Comparison of ENCODE assay signal across 8 mouse cellular contexts in genomic region chr10:127189651-127190381, GRCm38 (mm10). TPM values are rescaled to one million over a fixed set of nuclear protein-coding genes. Genes with fewer than 3 reads are reported as not detected.
DNase-seq lines count a peak whose midpoint lies in the region; ATAC-seq and TF ChIP-seq lines count a peak whose summit lies in the region.

Gene Arhgef25, minus strand, starts transcription at chr10:127190083.

- peak within 1 kb of the TSS; percentile 98 for H3K4me2 ChIP-seq in hindbrain, embryonic 15.5 days
- H3K4me2 ChIP-seq in limb, embryonic 14.5 days (replicated peaks; ENCODE audit: low read depth, low read length, severe bottlenecking), result peak within 1 kb of the TSS; percentile 95
- H3K4me2 ChIP-seq in midbrain, postnatal 0 days (ENCODE audit: low read depth, low read length, poor library complexity, severe bottlenecking), result peak within 1 kb of the TSS; percentile 98

- H3K4me1 ChIP-seq in hindbrain, embryonic 15.5 days (replicated peaks), result peaks cover 53% of the 10 kb centered on the region
- H3K4me1 ChIP-seq in limb, embryonic 14.5 days (ENCODE audit: control insufficient read depth, insufficient read depth, low read length), result peaks cover 26% of the 10 kb centered on the region
- peaks cover 3% of the 10 kb centered on the region; the same call in 1 of the 2 replicates for H3K4me1 ChIP-seq in midbrain, postnatal 0 days (ENCODE audit: insufficient read depth, low read length)

- ATAC-seq in cerebellum, adult (ENCODE audit: insufficient number of reproducible peaks, low FRiP score, low TSS enrichment), result no peak
- ATAC-seq in hindbrain, embryonic 15.5 days (ENCODE audit: low FRiP score, low read depth), result no peak
- peak; percentile 37 for ATAC-seq in limb, embryonic 14.5 days (ENCODE audit: low FRiP score, low read depth)
- ATAC-seq in midbrain, postnatal 0 days (ENCODE audit: low FRiP score), result no peak

- H3K9ac ChIP-seq in hindbrain, embryonic 15.5 days, result peak within 1 kb of the TSS; percentile 84
- peak within 1 kb of the TSS; percentile 69 for H3K9ac ChIP-seq in limb, embryonic 14.5 days (ENCODE audit: low read depth, low read length, severe bottlenecking)
- H3K9ac ChIP-seq in midbrain, postnatal 0 days (replicated peaks; ENCODE audit: low read length, poor library complexity, severe bottlenecking), result peak within 1 kb of the TSS; percentile 84

- no peaks in the 10 kb centered on the region for H3K9me3 ChIP-seq in hindbrain, embryonic 15.5 days
- no peaks in the 10 kb centered on the region for H3K9me3 ChIP-seq in limb, embryonic 14.5 days (ENCODE audit: control insufficient read depth, low read length)
- no peaks in the 10 kb centered on the region for H3K9me3 ChIP-seq in midbrain, postnatal 0 days (ENCODE audit: low read length)

- peak; percentile 67 for DNase-seq in cerebellum, adult 9-11 months
- DNase-seq in adrenal gland, postnatal 4 days (ENCODE audit: low spot score in 2 of 2), result no peak
- peak; percentile 68 for DNase-seq in gastrocnemius, postnatal 10 days
- peak; percentile 66 for DNase-seq in limb, embryonic 14.5 days (ENCODE audit: low spot score)
- no peak for DNase-seq in midbrain, postnatal 0 days (ENCODE audit: low spot score)
- DNase-seq in c-Kit-positive CD71-positive TER-119-positive erythroid progenitor cells, embryonic 14.5 days (ENCODE audit: low spot score), result no peak

- H3K27ac ChIP-seq in hindbrain, embryonic 15.5 days (replicated peaks), result peak within 1 kb of the TSS; percentile 77
- H3K27ac ChIP-seq in limb, embryonic 14.5 days (replicated peaks; ENCODE audit: low read depth, low read length), result peak within 1 kb of the TSS; percentile 92
- H3K27ac ChIP-seq in midbrain, postnatal 0 days (ENCODE audit: low read depth, low read length), result peak within 1 kb of the TSS; percentile 18; the same call in 1 of the 2 replicates

- no peak for TF ChIP-seq POLR2A in limb, embryonic 14.5 days (IDR thresholded peaks at IDR 0.05; ENCODE audit: borderline replicate concordance, extremely low read depth, insufficient read depth, insufficient read length)

- H3K4me3 ChIP-seq in hindbrain, embryonic 15.5 days, result peak within 1 kb of the TSS; percentile 77
- peak within 1 kb of the TSS; percentile 82 for H3K4me3 ChIP-seq in limb, embryonic 14.5 days (replicated peaks; ENCODE audit: low read length)
- H3K4me3 ChIP-seq in midbrain, postnatal 0 days (ENCODE audit: low read depth, low read length), result peak within 1 kb of the TSS; percentile 66

- H3K36me3 ChIP-seq in hindbrain, embryonic 15.5 days, result peaks cover 21% of the 10 kb centered on the region
- H3K36me3 ChIP-seq in limb, embryonic 14.5 days (ENCODE audit: control insufficient read depth, insufficient read depth, low read length), result peaks cover 51% of the 10 kb centered on the region
- H3K36me3 ChIP-seq in midbrain, postnatal 0 days (ENCODE audit: insufficient read depth, low read length), result peaks cover 23% of the 10 kb centered on the region

- 2% methylated on average over 35 of the region's 35 CpGs for WGBS in hindbrain, embryonic 15.5 days
- 1% methylated on average over 35 of the region's 35 CpGs for WGBS in limb, embryonic 14.5 days
- WGBS in midbrain, postnatal 0 days, result 9% methylated on average over 34 of the region's 35 CpGs

- TF ChIP-seq CTCF in midbrain, postnatal 0 days (IDR thresholded peaks at IDR 0.05), result no peak

- H3K27me3 ChIP-seq in hindbrain, embryonic 15.5 days, result no peaks in the 10 kb centered on the region
- no peaks in the 10 kb centered on the region for H3K27me3 ChIP-seq in limb, embryonic 14.5 days (ENCODE audit: control insufficient read depth, insufficient read depth, low read length)
- H3K27me3 ChIP-seq in midbrain, postnatal 0 days (ENCODE audit: insufficient read depth, low read length), result no peaks in the 10 kb centered on the region

RNA-seq across cellular contexts. Expression of gene Arhgef25, which starts in this region (rescaled TPM):
- 10 to 100 TPM; 34.7 to 45.3 TPM for total RNA-seq in adrenal gland, postnatal 4 days (2021)
- total RNA-seq in gastrocnemius, postnatal 10 days (2021), result 10 to 100 TPM; 16.2 to 26.2 TPM
- polyA plus RNA-seq in hindbrain, embryonic 15.5 days (2015; fragmentation: Nextera tagmentation; extraction: Ambion mirVana), result 27.3 and 30.3 TPM in 2 replicates
- 228 and 246 TPM in 2 replicates for polyA plus RNA-seq in limb, embryonic 14.5 days (2012; rRNA removed)
- polyA plus RNA-seq in limb, embryonic 14.5 days (2014; fragmentation: Nextera tagmentation; extraction: Ambion mirVana), result 86.8 and 113 TPM in 2 replicates
- total RNA-seq in midbrain, postnatal 0 days (2014; rRNA removed), result 47.6 and 48.8 TPM in 2 replicates
- 13.5 and 15.4 TPM in 2 replicates for polyA plus RNA-seq in midbrain, postnatal 0 days (2015; fragmentation: Nextera tagmentation; extraction: Ambion mirVana)

Comparison
In these comparisons a context has a peak if more than half of its experiments do, and no peak if none do; other contexts are left out.
1. DNase-seq: peak in cerebellum, adult 9-11 months (single experiment), gastrocnemius, postnatal 10 days (single experiment) and limb, embryonic 14.5 days (single experiment); none in adrenal gland, postnatal 4 days (0 of 2), midbrain, postnatal 0 days (single experiment) and c-Kit-positive CD71-positive TER-119-positive erythroid progenitor cells, embryonic 14.5 days (single experiment).
2. H3K27ac ChIP-seq: peak in every context shown above with its lines; median percentile 92 in limb, embryonic 14.5 days; 77 in hindbrain, embryonic 15.5 days; 18 in midbrain, postnatal 0 days.
3. Peak in every context shown above with its lines, with median percentiles within 50 percentile points of each other: H3K4me2 ChIP-seq, H3K4me3 ChIP-seq and H3K9ac ChIP-seq.